25 mouse cellular contexts compared by ENCODE assay signal in the genomic region with DNA sequence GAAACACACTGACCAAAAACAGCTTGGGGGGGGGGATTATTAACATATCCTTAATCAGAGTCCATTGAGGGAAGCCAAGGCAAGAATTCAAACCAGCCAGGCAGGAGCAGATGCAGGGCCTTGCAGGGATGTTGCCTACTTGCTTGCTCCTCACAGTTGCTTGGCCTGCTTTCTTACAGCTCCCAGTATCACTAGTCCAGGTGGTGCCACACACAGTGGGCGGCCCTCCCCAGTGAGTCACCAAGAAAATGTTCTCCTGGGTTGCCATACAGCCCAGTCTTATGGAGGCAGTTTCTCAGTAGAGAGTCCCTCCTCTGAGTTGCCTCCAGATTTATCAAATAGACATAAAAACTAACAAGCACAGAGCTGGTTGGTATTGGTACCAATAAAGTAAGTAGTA. TPM values are rescaled to one million over a fixed set of nuclear protein-coding genes. Genes with fewer than 3 reads are reported as not detected.
DNase-seq lines count a peak whose midpoint lies in the region; ATAC-seq lines count a peak whose summit lies in the region.
"Had no signal": no experiment of that assay in that cellular context is flagged by ENCODE, and none has a peak within 500 bp of the region (broad histone marks: within the 10 kb centered on the region; RNA-seq: fewer than 3 reads in every experiment).

No protein-coding gene starts in this region.

- peak; percentile 35 for DNase-seq in layer of hippocampus, adult 11-12 months (ENCODE audit: low spot score)
- DNase-seq in layer of hippocampus, postnatal 25 days (ENCODE audit: extremely low spot score in 1 of 2, low spot score in 1 of 2), result no peak
- no peak for DNase-seq in midbrain, embryonic 11.5 days (ENCODE audit: low spot score, missing footprints)
- DNase-seq in layer of hippocampus, adult 8-10 months (ENCODE audit: low spot score in 2 of 2), result peak; percentile 21 to 37
- peak; percentile 42 for DNase-seq in telencephalon, adult 2 months (ENCODE audit: low read depth, low spot score)
- DNase-seq in cerebellum, adult 18-20 months, result no peak
- DNase-seq: adrenal gland, adult 2 months; cerebellum, adult 2 months; forebrain, postnatal 0 days; heart, adult 18-20 months; heart, postnatal 14 days; kidney, adult 11 months; liver; lung, postnatal 4 days; retina, postnatal 1 day; thymus, adult 18-20 months; thymus, postnatal 36 days had no signal

- H3K27ac ChIP-seq in midbrain, embryonic 15.5 days, result no peak overlapping the region
- H3K27ac ChIP-seq in midbrain, embryonic 11.5 days (ENCODE audit: low read depth, low read length), result no peak overlapping the region
- H3K27ac ChIP-seq: embryonic facial prominence, embryonic 12.5 days; heart, embryonic 13.5 days; kidney, postnatal 0 days; limb, embryonic 10.5 days; neural tube, embryonic 13.5 days had no signal

- no peak overlapping the region for H3K4me3 ChIP-seq in midbrain, embryonic 15.5 days
- no peak overlapping the region for H3K4me3 ChIP-seq in midbrain, embryonic 11.5 days (ENCODE audit: low read depth, low read length)
- H3K4me3 ChIP-seq: embryonic facial prominence, embryonic 12.5 days; heart, embryonic 13.5 days; limb, embryonic 10.5 days; myocyte; neural tube, embryonic 13.5 days had no signal

- peak; percentile 63; the same call in 1 of the 2 replicates for ATAC-seq in midbrain, embryonic 15.5 days (replicated peaks)
- ATAC-seq in midbrain, embryonic 11.5 days (ENCODE audit: low FRiP score), result no peak
- ATAC-seq: forebrain, postnatal 0 days; midbrain, embryonic 16.5 days had no signal

- peaks cover 31% of the 10 kb centered on the region for H3K36me3 ChIP-seq in midbrain, embryonic 15.5 days (replicated peaks)
- peaks cover 5% of the 10 kb centered on the region; the same call in 1 of the 2 replicates for H3K36me3 ChIP-seq in midbrain, embryonic 11.5 days (ENCODE audit: control insufficient read depth, insufficient read depth, low read length)

- H3K4me2 ChIP-seq in midbrain, embryonic 15.5 days, result no peak overlapping the region
- no peak overlapping the region for H3K4me2 ChIP-seq in midbrain, embryonic 11.5 days
- H3K4me2 ChIP-seq: embryonic facial prominence, embryonic 12.5 days; heart, embryonic 13.5 days; neural tube, embryonic 13.5 days had no signal

- H3K27me3 ChIP-seq in midbrain, embryonic 15.5 days (replicated peaks), result no peaks in the 10 kb centered on the region
- H3K27me3 ChIP-seq in midbrain, embryonic 11.5 days (ENCODE audit: control insufficient read depth, insufficient read depth, low read length), result no peaks in the 10 kb centered on the region
- H3K27me3 ChIP-seq: embryonic facial prominence, embryonic 12.5 days; heart, embryonic 13.5 days; neural tube, embryonic 13.5 days had no signal

- H3K4me1 ChIP-seq in midbrain, embryonic 15.5 days, result no peaks in the 10 kb centered on the region
- H3K4me1 ChIP-seq in midbrain, embryonic 11.5 days (ENCODE audit: control insufficient read depth, insufficient read depth, low read length), result no peaks in the 10 kb centered on the region
- H3K4me1 ChIP-seq: embryonic facial prominence, embryonic 12.5 days; heart, embryonic 13.5 days; limb, embryonic 10.5 days; neural tube, embryonic 13.5 days had no signal

- H3K9ac ChIP-seq in midbrain, embryonic 15.5 days, result no peak overlapping the region
- no peak overlapping the region for H3K9ac ChIP-seq in midbrain, embryonic 11.5 days (ENCODE audit: low read length)
- H3K9ac ChIP-seq: embryonic facial prominence, embryonic 12.5 days; forebrain, postnatal 0 days; heart, embryonic 13.5 days; neural tube, embryonic 13.5 days had no signal

- H3K9me3 ChIP-seq in midbrain, embryonic 15.5 days, result no peaks in the 10 kb centered on the region
- no peaks in the 10 kb centered on the region for H3K9me3 ChIP-seq in midbrain, embryonic 11.5 days (ENCODE audit: control insufficient read depth, low read length)
- H3K9me3 ChIP-seq: embryonic facial prominence, embryonic 12.5 days; heart, embryonic 13.5 days; limb, embryonic 10.5 days; neural tube, embryonic 13.5 days had no signal

- 100% methylated on average over 1 of the region's 1 CpGs for WGBS in midbrain, embryonic 15.5 days
- 86% methylated on average over 1 of the region's 1 CpGs for WGBS in midbrain, embryonic 11.5 days

RNA-seq across cellular contexts. Expression of a gene that starts 49.3 kb away (rescaled TPM):
- total RNA-seq in layer of hippocampus, postnatal 25 days (2021), result 100 to 1,000 TPM; 158 to 162 TPM
- polyA plus RNA-seq in midbrain, embryonic 15.5 days (2015; fragmentation: Nextera tagmentation; extraction: Ambion mirVana), result 309 and 321 TPM in 2 replicates
- 121 and 149 TPM in 2 replicates for polyA plus RNA-seq in midbrain, embryonic 11.5 days (2014; fragmentation: Nextera tagmentation; extraction: Ambion mirVana)
- 100 to 1,000 TPM; 157 to 193 (median 180) TPM for total RNA-seq in layer of hippocampus, adult 8-10 months (2022)

RNA-seq across cellular contexts. Expression of a gene that starts 59.9 kb away (rescaled TPM):
- 10 to 100 TPM; 24.8 to 26.3 TPM for total RNA-seq in layer of hippocampus, postnatal 25 days (2021)
- polyA plus RNA-seq in midbrain, embryonic 15.5 days (2015; fragmentation: Nextera tagmentation; extraction: Ambion mirVana), result 45.1 and 46.9 TPM in 2 replicates
- polyA plus RNA-seq in midbrain, embryonic 11.5 days (2014; fragmentation: Nextera tagmentation; extraction: Ambion mirVana), result 68.4 and 73.0 TPM in 2 replicates
- 10 to 100 TPM; 25.4 to 30.3 (median 28.2) TPM for total RNA-seq in layer of hippocampus, adult 8-10 months (2022)

Comparison
In these comparisons a context has a peak if more than half of its experiments do, and no peak if none do; other contexts are left out.
1. DNase-seq: peak in layer of hippocampus, adult 11-12 months (single experiment), layer of hippocampus, adult 8-10 months (2 of 2) and telencephalon, adult 2 months (single experiment); none in layer of hippocampus, postnatal 25 days (0 of 2), midbrain, embryonic 11.5 days (single experiment) and cerebellum, adult 18-20 months (0 of 2).